Mouse (Mus musculus) adrenal gland, postnatal 25 days (tissue): Measurements from ENCODE around the gene Arl2bp. TPM values are rescaled to one million over a fixed set of nuclear protein-coding genes. Genes with fewer than 3 reads are reported as not detected.

Source experiments
- DNase-seq: peaks from one replicate; pipeline ENCODE4 v3.0.0; 2021; ENCODE audit warnings: mixed read lengths
- long read RNA-seq: library from polyadenylated mRNA; stranded (forward); transcript quantifications from one replicate; pipeline ENCODE4 v2.0.0, GENCODE M21; 2021
- total RNA-seq: library from RNA; stranded (reverse); gene quantifications from 2 replicates; pipeline ENCODE4 v1.2.3, GENCODE M21; 2021

The Arl2bp gene
- 60.0 and 75.3 TPM in 2 replicates for total RNA-seq
- long read RNA-seq, transcript Arl2bp-201 (6 exons, 2,063 nt) = major isoform, 67 of 84 reads
- long read RNA-seq, partial matches to known transcripts = 1 of 84 reads
- long read RNA-seq, other reads (novel, unspliced or antisense) = 13 of 84 reads

DNA sequence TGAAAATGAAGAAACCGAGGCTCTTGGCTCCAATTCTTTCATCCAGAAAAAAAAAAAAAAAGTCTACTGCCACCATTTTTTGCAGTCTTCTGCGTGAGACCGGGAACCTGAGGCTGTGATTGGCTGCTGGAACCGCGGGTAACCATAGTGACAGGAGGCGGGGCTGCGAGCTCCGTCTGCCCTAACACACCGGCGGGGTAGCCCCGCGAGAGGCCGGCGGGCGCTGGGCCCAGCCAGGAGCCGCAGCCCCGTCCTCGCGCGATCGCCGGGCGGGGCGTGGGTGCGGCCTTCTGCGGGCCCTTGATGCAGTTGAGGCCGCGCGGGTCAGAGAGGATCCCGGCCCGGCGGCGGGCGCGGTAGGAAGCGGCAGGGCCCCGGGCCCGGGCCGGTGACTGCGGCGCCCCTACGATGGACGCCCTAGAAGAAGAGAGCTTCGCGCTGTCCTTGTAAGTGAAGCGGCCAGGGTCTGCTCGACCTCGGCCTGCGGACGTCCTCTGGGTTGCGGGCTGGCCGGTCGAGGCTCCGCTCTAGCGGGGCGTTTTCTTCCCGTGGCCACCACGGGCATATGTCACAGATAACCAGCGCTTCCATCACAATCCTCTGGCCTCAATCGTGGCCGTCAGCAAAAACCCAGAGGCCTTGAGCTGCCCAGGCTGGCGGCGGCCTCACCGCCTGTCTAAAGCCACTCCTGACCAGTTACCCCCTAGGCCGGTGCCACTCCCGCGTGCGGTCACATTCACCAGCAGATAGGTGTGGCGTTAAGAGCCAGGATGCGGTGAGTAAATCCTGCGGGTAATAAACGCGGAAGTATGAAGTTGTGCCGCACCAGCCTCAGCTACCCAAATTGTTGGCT is at the start of gene Arl2bp:
Arl2bp (plus strand) TSS at position 145 of the 853 bp plus-strand sequence.
- peak; percentile 95 for DNase-seq

DNA sequence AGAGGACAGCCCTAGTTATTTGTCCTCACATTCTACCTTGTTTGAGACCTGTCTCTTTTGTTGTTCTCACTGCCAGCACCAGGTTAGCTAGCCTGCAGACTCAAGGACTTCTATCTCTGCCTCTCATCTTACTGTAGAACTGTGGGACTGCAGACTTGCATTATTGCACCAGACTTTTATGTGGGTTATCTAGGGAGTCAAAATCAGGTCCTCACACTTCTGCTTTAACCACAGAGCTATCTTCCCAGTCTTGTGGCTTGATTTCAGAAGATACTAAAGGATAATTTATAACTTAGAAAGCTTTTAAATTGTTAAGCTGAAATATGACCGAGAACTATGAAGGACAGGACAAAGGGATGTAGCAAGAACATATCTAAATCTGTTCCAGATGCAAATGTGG is 41.5 kb upstream of the Arl2bp start:
- no peak for DNase-seq

- DNase-seq = no peak
These were observed 32.7 kb upstream of the Arl2bp start for GRCm38 (mm10) chr8:94633564-94634194.

DNA sequence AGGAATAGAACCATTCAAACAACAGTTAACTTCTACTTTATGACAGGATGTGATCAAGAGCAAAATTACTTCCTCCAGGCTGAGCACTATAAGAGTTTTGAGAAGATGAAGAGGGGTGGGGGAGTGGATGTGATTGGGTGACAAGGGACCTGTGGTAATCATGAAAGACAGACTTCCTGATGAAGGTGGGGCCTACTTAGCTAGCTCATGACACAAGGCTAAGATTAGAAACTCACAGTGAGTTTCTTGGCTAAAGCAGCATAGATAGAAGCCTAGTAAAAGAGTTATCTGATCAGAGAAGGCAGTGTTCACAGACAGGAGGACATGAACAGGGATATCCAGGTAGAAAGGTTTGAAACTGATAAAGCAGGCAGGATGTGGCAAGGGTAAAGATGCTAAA is 32.2 kb upstream of the Arl2bp start:
- DNase-seq = no peak

GRCm38 (mm10) chr8:94641183-94641582 is 25.2 kb upstream of the Arl2bp start:
- peak; percentile 36 for DNase-seq

DNA sequence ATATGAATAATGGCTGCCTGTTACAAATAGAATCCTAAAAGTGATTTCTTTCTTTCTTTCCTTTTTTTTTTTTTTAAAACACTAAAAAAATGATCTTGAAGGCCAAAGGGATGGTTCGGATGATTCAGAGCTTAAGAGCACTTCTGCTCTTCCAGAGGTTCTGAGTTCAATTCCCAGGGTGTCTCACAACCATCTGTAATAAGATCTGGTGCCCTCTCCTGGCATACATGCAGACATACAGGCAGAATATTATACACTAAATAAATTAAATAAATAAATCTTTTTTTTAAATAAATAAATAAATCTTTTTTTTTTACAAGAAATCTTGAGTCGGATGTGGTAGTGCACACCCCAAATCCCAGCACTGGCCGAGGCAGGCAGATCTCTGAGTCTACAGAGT is 24.5 kb upstream of the Arl2bp start:
- no peak for DNase-seq

DNA sequence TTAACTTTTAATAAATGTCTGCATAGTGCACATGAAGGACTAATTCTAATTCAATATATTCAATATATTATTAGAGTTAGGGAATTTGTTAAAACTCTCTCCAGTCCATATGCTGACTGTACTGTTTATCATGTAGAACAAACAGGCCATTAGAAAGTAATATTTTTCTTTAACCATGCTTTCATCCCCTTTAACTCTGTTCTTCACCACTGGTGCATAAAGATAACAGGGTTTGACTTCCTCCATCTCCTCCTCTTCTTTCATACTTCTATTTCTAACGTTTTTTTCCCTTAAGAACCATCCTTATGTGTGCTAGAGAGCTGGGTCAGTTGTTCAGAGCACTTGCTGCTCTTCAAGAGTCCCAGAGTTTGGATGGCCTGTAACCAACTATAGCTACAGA is 21.2 kb upstream of the Arl2bp start:
- no peak for DNase-seq

DNA sequence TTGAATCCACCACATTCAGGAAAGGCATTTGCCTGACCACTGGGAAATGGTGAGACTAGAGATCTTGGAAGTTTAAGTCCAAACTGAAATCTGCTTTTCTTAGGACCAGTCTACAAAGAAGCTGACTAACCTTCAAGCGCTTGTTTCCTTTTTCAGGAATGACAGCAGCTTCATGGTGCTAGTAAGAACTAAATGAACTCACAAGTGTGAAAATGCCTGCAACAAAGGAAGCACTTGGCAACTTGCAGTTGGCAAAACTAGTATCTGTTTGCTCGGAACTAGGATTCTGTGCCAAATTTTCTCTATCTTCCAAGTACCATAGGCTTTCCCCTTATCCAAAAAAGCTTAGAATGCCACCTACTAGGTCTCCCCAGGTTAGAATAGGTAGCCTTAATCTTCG is 20.2 kb upstream of the Arl2bp start:
- no peak for DNase-seq

GRCm38 (mm10) chr8:94649496-94649895 is 16.9 kb upstream of the Arl2bp start:
- no peak for DNase-seq

DNA sequence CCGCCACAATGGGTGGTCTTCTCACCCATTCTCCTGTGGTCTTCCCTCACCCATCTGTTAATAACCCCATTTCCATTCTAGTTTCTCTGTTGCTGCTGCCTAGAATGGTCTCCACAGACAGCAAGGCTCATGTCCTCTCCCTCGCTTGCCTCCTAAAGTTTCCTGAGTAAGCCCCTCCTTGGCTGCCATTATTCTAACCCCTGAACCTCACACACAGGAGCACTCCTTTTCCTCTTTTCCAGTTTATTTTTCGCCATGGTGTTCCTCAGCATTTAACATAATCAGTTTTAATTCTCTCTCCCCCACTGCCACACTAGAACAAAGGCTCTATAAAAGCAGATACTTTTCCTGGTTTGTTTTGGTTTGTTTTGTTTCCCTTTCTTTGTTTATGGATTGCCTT is 13.4 kb upstream of the Arl2bp start:
- DNase-seq = no peak

- no peak for DNase-seq
These were observed 11.4 kb upstream of the Arl2bp start for GRCm38 (mm10) chr8:94654994-94655393.

DNA sequence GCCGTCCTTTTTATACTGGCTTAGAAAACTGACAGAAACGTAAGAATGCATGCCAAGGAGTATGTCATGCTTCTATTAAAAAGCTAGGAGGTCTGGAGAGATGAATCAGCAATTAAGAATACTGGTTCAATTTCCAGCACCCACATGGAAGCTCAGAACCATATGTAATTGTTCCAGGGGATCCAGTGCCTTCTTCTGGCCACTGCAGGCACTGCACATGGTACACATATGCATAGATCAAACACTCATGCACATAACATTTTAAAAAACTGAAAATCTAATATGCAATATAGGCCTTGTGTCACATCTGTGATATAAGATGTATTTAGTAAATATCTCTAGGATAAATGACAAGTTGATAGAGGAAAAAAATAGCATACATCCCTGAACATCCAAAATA is 8.4 kb upstream of the Arl2bp start:
- DNase-seq = no peak

GRCm38 (mm10) chr8:94660418-94660817 is 6.0 kb upstream of the Arl2bp start:
- no peak for DNase-seq

DNA sequence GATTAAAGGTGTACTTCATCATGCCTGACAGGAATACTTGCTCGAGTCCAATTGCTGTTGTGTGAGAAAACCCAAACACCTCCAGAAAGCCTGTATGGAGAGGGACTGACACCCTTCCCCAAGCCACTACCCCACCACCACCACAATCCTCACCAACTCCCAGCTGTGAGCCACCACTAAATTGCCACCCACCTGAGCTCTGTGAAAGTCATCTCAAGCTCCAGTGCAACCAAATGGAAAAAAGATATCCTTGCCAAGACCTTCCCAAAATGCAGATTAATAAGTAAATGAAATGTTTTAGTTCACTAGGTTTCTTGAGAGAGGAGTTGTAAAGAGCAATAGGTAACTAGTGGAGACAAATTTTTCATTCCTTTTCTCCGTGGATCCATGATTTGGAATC is 1.7 kb upstream of the Arl2bp start:
- DNase-seq = no peak

GRCm38 (mm10) chr8:94674384-94674783 is 8.0 kb downstream of the Arl2bp start:
- DNase-seq = no peak

GRCm38 (mm10) chr8:94675923-94676322 is 9.5 kb downstream of the Arl2bp start:
- no peak for DNase-seq

- no peak for DNase-seq
These were observed 12.2 kb downstream of the Arl2bp start for GRCm38 (mm10) chr8:94678582-94678981.

DNA sequence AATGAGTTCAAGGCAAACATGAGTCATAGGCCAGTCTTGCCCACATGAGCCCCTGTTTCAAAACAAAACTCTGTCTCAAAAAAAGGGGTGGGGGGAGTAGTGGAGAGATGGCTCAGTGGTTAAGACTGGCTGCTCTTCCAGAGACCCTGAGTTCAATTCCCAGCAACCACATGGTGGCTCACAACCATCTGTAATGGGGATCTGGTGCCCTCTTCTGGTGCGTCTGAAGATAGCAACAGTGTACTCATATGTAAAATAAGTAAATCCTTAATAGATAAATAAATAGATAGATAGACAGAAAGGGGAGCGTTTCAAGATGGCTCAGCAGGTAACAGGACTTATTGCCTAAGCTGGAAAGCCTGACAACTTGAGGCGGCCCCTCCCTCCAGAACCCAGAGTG is 14.0 kb downstream of the Arl2bp start:
- DNase-seq = no peak

DNA sequence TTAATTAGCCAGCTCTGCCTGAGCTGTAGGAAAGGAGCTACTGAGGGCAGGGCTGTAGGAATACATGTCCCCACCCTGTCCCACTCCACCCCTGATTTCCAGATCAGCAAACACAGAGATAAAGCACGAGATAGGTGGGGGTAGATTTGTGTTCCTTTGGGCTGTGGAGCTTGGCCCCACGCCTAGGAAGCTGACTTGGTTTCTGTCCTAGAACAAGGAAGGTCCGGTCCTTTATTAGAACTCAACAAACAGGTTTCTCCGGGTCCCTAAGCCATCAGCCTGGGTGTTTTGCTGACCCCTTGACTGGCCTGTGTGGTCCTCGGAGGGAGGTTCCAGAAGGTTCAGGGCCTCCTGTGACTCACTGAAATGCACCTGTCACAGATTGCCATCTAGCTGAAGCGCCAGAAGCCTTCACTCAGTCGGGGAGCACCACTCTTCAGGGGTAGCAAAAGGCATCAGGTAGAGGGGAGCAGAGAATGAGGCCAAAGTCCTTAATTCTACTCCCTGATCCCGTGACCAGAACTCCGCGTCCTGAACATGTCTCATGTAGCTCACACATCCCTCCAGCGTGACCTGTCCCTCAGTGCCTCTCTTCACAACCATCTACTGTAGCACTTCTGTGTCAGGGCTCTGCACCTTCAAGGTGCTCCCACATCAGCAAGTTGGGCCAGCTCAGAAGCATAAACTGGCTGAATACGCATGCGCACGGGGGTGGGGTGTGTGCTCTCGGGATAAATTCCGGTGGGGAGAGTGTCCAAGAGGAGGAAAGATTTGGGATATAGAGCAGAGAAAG is 16.5 kb downstream of the Arl2bp start:
- no peak for DNase-seq

- no peak for DNase-seq
These were observed 17.9 kb downstream of the Arl2bp start for GRCm38 (mm10) chr8:94684287-94684686.

- no peak for DNase-seq
These were observed 19.6 kb downstream of the Arl2bp start for GRCm38 (mm10) chr8:94685953-94686352.

GRCm38 (mm10) chr8:94694701-94695100 is 28.3 kb downstream of the Arl2bp start:
- DNase-seq = no peak
